Mouse (Mus musculus): ENCODE measurements around the gene Hist1h2ah.
A peak's percentile ranks its signal among the peaks of the same experiment; 100 is the strongest.
"Not testable (repeated sequence)": the region's sequence is repeated elsewhere in the genome, so short reads cannot be mapped to it uniquely, and the experiment has no call there.

Hist1h2ah gene

DNA sequence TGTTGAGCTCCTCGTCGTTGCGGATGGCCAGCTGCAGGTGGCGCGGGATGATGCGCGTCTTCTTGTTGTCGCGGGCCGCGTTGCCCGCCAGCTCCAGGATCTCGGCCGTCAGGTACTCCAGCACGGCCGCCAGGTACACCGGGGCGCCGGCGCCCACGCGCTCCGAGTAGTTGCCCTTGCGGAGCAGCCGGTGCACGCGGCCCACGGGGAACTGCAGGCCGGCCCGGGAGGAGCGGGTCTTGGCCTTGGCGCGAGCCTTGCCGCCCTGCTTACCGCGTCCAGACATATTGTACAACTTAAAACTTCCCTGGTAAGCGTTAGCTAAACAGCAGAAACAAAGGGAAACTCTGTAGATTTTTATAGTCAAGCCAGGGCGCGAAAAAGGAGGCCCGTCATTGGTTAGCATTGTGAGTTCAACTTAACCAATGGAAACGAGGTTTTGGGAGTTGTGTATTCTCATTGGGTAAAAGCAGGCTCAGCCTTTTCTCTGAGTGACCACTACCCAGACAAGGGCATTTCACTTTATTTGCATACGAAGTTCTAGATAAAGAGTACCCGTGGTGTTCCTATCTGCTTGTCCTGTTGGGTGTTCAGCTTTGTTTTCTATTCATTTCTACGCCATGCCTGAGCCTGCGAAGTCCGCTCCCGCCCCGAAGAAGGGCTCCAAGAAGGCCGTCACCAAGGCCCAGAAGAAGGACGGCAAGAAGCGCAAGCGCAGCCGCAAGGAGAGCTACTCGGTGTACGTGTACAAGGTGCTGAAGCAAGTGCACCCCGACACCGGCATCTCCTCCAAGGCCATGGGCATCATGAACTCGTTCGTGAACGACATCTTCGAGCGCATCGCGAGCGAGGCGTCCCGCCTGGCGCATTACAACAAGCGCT, at the start of gene Hist1h2ah, which contains the start of gene Hist1h2bk:
TSS of gene Hist1h2ah (minus strand) at position 302 of the 882 bp plus-strand sequence.
TSS of gene Hist1h2bk (plus strand) at position 604 of the 882 bp plus-strand sequence.
- DNase-seq, result peak; percentile 74

DNA sequence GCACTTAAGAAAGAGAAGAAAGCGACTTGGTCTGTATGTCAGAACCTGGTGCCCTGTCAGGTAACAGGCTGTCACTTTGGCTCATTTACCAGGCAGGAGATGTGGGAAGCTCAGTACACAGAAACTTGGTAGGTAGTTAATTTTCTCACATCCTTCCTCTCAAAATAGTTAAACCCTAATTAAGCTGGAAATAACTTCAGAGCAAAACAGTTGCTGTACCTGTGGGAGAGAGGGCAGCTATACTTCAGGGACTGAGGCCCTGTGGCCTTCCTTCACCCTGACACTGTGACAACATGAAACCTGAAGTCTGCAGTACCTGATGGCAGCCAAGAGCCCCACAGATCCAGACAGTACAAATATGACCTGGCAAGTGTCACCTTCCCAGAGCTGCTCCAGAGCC, 48.8 kb upstream of the Hist1h2ah start, which contains the start of gene Vmn1r188:
TSS of gene Vmn1r188 (plus strand) at position 301 of the 400 bp plus-strand sequence.
- not testable (repeated sequence) for DNase-seq

DNA sequence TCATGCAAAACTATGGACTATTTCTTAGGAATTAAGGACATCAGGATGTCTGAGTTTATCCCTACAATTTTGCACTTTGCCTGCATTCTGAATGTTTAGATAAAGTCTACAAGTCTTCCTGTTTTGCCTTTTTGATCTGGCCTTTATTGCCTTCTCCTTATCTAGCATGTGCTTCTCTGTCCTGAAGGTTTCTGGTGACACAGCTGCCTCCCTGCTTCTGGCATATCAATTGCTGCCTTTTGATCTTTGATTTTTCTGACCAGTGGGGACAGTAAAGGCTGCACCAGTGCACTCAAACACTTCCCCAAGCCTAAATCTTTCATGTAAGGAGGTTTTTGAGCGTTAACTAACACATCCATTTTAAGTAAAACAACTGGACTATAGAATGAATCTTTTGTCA, 28.1 kb upstream of the Hist1h2ah start:
- DNase-seq, result no peak

DNA sequence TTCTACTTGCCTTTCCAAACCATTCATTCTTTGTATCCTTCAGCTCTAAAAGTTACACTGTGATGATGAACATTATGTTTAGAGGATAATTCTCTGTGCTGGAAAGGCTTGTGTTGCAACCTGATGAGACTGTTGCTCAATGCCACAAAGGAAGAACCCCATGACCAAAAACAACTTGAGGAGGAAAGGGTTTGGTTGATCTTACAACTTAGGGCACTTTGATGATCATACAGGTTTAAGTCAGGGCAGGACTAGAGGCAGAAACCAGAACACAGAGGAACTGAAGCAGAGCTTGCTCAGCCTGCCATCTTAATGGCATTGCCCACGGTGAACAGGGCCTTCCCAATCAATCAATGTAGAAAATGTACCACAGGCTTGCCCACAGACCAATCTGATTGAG, 26.1 kb upstream of the Hist1h2ah start:
- DNase-seq, result no peak

DNA sequence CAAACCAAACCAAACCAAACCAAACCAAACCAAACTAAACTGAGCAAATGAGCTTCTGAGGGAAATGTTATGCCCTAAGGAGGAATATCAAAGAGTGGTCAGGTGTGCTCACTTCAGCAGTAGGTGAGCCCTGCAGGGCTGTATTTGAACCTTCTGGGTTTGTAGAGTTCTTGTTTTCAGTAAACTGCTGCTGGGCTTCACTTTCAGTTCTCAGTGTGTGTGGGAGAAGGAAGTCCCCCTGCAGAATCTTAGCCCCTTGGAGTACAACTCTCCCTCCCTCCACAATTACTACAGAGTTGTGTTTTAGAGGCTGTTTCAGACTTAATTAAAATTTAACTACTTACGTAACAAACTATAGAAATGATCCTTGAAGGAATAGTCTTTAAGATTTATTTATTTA, 18.4 kb upstream of the Hist1h2ah start:
- DNase-seq, result no peak

DNA sequence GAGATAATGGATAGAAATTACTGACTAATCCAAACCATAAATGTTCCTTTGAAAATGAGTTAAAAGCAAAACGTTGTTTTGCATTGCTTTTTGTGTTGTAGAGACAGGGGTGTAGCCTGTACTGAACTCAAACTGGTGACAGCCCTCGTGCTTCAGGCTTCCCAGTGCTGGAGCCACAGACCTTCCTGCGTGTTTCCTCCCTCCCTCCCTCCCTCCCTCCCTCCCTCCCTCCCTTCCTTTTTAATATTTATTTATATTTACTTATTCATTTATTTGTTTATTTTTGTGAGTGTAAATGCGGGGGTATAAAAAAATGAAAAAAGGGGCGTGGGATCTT, 16.1 kb upstream of the Hist1h2ah start:
- no peak for DNase-seq

DNA sequence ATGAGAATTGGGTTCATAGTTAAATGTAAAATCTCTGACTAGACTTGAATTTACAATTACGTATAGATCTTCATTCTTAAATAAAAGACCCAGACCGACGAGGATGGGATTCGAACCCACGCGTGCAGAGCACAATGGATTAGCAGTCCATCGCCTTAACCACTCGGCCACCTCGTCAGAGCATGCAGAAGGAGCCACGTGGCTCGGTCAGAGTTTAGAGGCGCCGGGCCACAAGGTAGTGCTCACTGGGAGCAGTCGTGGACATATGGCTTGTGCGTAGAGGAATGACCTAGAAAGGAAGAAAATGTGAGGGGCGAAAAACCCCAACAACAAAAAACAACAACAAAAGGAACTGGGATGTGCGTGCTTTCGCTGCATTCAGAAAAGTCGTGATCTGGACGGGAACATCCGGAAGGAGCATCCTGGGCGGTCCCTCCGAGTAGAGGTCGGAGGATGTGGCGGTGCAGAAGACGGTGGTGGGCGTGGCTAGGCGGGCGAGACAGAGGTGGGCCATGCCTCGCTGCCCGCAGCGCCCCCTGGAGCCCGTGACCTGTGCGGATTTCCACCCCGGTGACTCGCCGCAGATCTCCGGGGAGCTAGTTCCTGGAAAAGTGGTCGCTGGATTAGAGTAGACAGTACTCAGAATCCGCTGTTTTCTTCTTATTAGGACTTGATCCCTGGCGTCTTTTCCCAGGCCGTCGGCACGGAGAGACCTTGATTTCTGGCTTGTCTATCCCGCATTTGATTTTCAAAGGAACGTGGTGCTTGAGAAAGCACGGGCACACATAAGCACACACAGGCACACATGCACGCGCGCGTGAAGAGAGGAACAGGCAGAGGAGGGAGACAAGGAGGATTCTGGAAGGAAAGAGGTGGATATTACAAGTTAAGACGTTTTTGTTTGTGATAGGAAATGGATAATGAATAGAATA, 15.5 kb upstream of the Hist1h2ah start:
- peak; percentile 66 for DNase-seq

DNA sequence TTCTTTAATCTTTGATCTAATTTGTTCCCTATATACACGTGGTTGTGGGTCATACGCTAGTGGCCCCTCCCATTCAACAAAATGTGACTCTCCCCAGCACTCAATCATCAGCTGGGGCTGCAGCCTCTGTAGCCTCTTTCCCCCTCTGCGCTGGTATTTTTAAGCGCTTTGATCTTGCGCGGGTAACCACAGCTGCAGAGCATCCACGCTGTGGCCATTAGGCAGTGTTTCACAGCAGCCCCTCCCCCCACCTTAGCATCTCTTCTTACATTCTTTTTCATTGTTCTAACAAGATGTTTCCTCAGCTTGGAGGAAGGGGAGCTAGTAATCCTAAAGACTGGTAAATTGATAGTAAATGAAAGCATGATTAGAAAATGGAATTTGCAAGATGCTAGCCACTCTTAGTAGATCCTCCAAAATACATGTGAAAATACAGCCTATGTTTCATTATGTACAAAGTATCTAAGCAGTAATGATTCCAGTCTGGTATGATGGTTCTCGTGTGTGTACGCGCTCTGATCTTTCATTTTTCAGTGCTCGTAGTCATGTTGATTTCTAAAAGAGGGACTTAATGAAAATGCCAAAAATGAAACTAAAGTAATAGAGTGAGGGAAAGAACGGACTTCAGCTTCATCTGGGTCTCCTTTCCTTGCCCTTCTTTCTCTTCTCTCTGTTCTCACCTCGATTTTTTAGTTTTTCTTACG, 14.5 kb upstream of the Hist1h2ah start:
- no peak for DNase-seq

DNA sequence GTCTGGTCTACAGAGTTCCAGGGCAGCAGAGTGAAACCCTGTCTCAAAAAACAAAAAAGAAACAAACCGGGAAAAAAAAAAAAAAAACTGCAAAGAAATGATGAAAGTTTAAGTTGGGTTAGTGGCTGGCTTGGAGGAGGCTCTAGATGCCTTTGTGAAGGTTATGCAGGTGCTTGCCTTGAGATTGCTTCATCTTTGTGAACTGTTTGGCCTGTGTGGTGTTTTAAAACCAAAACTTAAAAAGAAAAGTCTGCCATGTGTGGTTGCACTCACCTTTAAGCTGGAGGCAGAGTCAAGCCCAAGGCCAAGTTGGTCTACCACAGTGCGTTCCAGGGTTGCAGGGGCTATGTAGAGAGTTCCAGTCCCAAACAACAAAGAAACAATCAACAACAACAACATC, 13.7 kb upstream of the Hist1h2ah start:
- no peak for DNase-seq

DNA sequence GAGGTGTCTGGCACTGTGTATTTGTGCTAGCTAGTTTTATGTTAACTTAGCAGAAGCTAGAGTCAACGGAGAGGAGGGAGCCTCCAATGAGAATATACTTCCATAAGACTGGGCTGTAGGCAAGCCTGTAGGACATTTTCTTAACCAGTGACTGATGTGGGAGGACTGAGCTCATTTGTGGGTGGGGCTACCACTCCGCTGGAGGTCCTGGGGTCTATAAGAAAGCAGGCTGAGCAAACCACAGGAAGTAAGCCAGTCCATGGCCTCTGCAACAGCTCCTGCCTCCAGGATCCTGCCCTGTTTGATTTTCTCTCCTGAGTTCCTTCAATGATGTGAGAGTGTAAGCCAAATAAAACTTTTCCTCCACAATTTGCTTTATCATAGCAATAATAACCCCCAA, 9.9 kb upstream of the Hist1h2ah start:
- DNase-seq, result no peak

DNA sequence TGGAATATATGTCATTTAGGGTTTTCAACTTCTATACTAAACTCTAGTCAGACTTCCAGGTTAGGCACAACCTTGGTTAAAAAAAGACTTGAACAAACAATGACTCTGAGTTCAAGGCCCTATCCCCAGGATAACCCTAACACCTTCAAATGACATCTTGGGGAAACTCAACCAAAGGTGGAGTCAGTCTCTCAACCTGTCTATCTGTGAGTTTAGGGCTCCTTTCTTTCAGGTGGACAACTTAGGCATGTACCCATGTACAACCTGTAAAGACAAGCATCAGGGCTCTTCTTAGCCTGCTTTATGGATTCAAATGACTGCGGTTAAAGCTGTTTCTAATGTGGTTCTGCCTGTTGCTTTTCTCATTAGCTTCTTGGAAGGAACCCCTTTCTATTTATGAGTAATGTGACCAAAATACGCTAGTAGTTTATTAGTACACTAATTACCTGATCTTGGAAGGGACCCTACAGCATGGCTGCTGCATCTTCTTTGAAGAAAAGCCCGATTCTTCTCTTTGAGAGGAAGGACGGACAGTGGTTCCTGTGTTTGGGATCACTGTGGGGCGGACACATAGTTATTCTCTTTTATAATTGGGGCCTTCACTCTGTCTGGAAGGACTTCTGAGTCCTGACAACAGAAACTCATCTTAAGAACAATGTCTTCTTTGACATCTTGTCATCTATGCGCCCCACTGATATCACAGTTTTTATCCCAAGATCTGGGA, 9.2 kb upstream of the Hist1h2ah start:
- DNase-seq, result no peak

DNA sequence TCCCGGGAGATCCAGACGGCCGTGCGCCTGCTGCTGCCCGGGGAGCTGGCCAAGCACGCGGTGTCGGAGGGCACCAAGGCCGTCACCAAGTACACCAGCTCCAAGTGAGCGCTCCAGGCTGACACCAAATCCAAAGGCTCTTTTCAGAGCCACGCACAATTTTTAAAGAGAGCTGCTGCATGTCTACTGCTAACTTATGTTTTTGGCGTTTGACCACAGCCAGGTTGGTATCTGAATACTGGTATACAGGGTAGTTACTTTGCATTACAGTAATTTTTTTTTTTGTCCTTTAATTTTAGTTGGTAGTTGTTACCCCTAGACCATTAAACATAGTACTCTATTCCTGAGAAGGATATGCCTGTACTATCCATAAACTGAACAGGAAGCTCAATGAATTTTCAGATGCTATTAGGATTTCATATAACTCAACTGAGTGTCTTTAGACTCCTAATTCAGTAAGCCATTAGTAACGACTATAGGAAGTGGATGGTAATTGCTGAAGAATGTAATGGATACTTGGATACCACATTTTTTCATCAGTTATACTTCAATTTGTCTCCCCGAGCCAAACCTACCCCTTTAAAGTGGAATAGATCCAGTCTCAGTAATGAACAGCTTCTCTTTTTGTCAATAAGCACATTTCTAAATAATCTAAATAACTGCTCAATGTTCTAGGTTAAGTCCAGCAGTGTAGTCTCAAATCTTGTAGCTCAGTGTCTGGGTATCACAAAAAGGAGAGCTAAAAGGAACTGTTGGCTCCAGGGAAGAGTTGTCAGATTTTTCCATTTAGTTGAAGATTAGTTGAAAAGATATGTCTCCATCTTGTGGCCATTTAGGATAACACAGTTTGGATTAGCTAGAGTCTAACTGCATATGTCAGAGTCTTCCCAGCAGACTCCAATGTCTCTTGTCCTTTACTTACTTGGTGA, 8.4 kb upstream of the Hist1h2ah start:
- DNase-seq, result no peak

DNA sequence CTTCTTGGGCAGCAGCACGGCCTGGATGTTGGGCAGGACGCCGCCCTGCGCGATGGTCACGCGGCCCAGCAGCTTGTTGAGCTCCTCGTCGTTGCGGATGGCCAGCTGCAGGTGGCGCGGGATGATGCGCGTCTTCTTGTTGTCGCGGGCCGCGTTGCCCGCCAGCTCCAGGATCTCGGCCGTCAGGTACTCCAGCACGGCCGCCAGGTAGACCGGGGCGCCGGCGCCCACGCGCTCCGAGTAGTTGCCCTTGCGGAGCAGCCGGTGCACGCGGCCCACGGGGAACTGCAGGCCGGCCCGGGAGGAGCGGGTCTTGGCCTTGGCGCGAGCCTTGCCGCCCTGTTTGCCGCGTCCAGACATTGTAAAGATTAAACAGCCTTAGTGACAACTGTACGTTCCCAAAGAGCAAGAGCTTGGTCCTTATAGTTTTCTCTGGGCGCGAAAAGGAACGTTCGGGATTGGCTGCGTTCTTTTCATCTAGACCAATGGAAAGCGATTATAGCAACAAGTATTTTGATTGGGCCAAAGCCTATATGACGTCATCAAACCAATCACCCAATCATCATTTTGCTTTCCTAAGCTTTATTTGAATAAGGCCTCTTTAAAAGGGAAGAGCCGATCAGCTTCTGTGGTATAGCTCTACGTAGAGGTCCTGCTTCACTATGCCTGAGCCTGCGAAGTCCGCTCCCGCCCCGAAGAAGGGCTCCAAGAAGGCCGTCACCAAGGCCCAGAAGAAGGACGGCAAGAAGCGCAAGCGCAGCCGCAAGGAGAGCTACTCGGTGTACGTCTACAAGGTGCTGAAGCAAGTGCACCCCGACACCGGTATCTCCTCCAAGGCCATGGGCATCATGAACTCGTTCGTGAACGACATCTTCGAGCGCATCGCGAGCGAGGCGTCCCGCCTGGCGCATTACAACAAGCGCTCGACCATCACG, 7.5 kb upstream of the Hist1h2ah start, which contains the start of the genes Hist1h2ag and Hist1h2bj:
TSS of gene Hist1h2ag (minus strand) at position 377 of the 935 bp plus-strand sequence.
TSS of gene Hist1h2bj (plus strand) at position 647 of the 935 bp plus-strand sequence.
- DNase-seq, result peak; percentile 83 to 84

DNA sequence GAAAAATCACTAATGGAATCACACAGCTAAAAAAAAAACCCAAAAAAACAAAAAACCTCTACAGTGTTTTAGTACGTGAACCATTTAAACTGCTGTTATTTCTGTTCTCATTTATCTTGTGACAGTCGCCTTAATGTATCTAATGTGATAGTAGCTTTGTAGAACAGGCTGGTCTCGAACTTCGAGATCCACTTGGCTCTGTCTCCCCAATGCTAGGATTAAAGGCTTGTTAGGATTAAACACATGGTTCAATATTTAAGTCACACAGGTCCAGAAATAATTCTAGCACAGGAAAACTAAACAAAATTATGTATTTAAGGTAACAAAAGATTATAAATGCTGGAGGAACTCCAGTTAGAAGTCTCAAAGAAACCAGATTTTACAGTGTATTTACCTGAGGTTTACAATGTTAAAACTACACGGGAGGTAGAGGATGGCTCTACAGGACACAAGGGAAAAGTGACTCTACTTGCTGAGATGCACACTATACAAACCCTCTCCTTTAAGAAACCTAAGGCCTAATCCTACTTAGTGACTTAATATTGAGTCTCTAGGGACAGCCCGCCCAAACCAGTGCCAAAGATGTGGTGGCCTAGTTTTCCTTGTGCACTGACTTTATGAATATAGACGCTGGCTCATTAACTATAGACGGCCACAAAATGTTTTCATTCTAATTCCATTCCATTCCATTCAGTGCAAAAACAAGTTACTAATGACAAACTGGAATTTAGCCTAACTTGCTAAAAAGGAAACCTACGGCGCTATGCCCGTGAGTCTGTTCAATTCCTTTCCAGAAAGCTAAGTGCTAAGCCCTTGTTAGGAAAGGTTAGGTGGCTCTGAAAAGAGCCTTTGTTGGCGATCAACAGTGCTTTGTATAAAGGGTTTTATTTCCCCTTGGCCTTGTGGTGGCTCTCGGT, 6.5 kb upstream of the Hist1h2ah start:
- no peak for DNase-seq

DNA sequence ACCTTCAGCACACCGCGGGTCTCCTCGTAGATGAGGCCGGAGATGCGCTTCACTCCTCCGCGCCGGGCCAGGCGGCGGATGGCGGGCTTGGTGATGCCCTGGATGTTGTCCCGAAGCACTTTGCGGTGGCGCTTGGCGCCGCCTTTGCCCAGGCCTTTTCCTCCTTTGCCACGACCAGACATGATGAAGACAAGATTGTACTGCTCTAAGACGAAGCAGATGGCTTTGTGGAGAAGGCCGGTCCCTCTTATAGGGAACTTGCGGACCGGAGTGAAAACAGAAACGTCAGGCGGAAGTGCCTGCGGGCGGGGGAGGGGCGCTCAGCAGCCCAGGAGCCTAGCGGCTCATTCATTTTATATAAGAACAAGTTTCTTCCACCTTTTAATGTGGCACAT, 5.8 kb upstream of the Hist1h2ah start, which contains the start of gene Hist1h4i:
TSS of gene Hist1h4i (minus strand) at position 221 of the 395 bp plus-strand sequence.
- DNase-seq, result peak; percentile 92 to 95

DNA sequence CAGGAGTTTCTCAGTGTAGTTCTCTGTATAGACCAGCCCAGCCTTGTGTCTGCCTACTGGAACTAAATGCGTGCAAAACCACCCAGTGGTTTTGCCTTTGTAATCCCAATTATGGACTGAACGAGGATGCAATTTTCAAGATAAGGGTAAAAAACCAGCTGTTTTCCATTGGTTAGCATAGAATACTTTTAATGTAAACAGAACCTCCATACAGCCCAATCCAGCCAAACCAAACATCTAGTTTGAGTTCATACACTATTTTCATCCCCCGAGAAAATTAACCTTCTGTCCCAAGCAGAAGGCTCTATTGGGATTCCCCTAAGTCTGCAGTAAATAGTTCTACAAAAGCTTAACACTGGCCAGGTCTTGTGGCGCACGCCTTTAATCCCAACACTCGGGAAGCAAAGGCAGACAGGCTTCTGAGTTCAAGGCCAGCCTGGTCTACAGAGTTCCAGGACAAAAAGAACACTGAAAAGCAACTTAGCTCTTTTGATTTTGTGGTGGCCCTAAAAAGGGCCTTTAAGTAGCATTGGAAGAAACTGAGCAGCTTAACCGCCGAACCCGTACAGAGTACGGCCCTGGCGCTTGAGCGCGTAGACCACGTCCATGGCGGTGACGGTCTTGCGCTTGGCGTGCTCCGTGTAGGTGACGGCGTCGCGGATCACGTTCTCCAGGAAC, 5.2 kb upstream of the Hist1h2ah start:
- peak in 1 of 2 experiments; percentile 9 for DNase-seq

DNA sequence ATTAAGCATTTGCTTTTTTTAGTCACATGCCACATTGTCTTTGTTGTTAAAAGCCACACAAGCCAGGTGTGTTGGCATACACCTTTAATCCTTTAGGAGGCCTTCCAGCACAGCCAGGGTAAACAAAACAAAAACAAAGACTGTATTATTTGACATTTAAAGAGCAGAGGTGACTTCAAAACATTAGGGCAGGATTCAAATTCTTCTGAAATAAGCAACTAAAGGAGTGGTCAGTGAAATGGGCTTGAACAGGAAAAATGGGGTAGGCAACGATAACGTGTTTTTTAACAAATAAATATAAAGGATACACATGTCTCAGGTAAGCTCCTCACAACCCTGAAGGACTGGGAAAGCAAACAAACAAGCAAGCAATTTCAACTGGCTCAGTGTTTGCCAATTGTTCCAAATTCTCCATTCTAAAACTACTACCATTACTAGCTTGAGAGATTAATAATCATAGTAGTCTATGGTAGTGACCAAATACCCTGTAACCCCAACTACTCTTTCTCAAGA, 4.6 kb upstream of the Hist1h2ah start:
- no peak for DNase-seq

DNA sequence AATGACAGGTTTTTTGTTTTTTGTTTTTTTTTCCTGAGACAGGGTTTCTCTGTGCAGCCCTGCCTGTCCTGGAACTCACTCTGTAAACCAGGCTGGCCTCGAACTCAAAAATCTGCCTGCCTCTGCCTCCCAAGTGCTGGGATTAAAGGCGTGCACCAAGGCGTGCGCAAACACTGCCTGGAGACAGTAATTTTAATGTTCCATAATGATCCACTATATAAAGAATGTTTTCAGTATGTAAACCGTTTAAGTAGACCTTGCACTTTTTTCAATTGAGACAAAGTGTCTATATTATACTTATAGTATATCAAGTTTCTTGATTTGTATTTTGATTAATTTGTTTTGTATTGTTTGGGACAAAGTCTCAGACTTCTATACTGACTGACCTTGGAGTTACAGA, 4.0 kb upstream of the Hist1h2ah start:
- no peak for DNase-seq
